Mouse (Mus musculus): ENCODE data around the gene Kcnk16.

- TF ChIP-seq MYOD1 (IDR thresholded peaks at IDR 0.05; ENCODE audit: control insufficient read depth, insufficient read length, low read depth) = no peak
- TF ChIP-seq CTCF (IDR thresholded peaks at IDR 0.05; ENCODE audit: control insufficient read depth, insufficient read depth, insufficient read length) = no peak
- TF ChIP-seq MAX (IDR thresholded peaks at IDR 0.05) = no peak
- no peak for TF ChIP-seq MYOG (IDR thresholded peaks at IDR 0.05; ENCODE audit: control insufficient read depth, extremely low read depth, insufficient read length)
- TF ChIP-seq CEBPB (IDR thresholded peaks at IDR 0.05; ENCODE audit: low read depth) = no peak
- no peak for TF ChIP-seq USF1 (IDR thresholded peaks at IDR 0.05; ENCODE audit: low read depth)
- TF ChIP-seq FOSL1 (IDR thresholded peaks at IDR 0.05; ENCODE audit: insufficient read depth, low read length, poor library complexity, severe bottlenecking) = no peak
These were observed 51.6 kb downstream of the Kcnk16 start for GRCm38 (mm10) chr14:20217299-20217864.

Measured in C2C12 (cell line).